Mouse (Mus musculus) erythroid progenitor cell, adult 5-6 weeks (primary cell): Measurements from ENCODE around the gene C130026I21Rik. TPM values are rescaled to one million over a fixed set of nuclear protein-coding genes. Genes with fewer than 3 reads are reported as not detected.

Source experiments
- ATAC-seq: replicated peaks from 2 replicates; pipeline ENCODE4 v1.8.0; 2016; ENCODE audit warnings: moderate number of reproducible peaks, mild to moderate bottlenecking, moderate TSS enrichment, inconsistent platforms; ENCODE audit not compliant: poor library complexity, low FRiP score, severe bottlenecking
- total RNA-seq, 2 experiments: library from RNA; stranded (forward) in 1 of 2; stranded (reverse) in 1 of 2; fragments of 150-400 nt in 1 of 2; fragments of 186-747, 209-891 nt in 1 of 2; gene quantifications; 2 replicates each; pipeline versions ENCODE4 v1.2.3 to v1.2.4; 2015 to 2017; ENCODE audit warnings: low replicate concordance in 2 of 2

The C130026I21Rik gene
- total RNA-seq, 2 experiments from 2014 or later: not detected

DNA sequence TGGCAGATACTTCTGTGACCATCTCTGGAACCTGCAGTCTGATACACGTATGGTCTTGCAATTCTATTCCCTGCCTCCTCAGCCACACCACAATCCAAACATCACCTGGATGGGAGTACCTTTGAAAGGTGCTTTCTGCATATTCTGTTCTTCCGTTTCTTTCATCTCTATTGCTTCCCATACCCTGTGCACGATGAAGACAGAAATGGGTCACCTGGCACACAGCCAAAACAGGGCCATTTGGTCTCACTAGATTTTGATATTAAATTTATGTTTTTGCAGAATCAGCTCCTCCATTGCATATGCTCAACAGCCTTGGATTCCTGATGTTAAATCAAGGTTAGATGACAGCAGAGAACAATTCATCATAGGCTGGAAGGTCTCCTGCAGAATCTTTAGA, 318.8 kb downstream of the C130026I21Rik start:
- no peak for ATAC-seq

DNA sequence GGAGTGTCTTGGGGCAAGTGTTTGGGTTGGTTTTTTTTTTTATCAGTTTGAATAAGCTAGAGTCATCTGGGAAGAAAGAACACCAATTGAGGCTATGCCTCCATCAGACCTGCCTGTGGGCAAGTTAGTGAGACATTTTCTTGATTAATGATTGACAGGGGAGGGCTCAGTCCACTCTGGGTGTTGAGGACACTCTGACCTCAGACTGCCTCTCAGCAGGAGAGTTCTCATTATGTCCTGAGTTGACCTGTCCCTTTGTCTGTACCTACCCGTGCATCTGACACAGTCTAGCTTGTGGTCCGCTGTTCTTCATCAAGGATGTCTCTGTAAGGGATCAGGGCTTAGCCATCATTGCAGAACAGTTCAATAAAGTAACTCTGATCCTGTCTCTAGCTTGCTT, 323.0 kb downstream of the C130026I21Rik start:
- no peak for ATAC-seq

DNA sequence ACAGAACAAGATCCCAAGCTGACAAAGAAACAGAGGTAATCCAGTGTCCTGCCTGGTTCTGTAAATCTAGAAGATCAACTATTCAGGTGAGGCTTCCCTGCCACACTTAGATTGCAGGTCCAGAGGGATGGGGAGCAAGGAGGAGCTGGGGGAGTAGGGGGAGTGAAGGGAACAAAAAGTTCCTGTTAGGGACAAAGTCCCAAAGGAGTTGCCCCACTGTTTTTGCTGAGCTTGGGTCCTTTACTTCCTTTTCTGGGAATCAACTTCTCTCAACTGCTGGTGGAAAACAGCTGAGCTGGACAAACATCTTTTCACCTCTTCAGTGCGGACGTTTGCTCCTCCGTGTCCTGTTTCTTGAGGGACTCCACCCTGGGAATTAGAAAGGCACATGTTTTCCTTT, 324.4 kb downstream of the C130026I21Rik start:
- ATAC-seq: no peak

DNA sequence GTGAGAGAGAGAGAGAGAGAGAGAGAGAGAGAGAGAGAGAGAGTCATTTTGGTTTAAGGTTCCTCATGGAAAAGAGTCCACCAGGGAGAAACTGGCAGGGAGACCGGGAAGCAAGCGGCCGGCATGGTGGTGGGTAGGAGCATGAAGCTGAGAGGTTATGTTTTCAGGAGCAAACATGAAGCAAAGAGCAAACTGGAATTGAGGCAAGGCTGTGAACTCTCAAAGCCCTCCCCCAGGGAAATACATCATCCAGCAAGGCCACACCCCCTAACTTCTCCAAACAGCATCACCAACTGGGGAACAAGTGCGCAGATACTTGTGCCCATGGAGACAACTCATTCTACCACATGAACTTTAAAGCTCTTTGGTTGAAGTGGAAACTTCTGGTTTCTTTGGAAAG, 326.8 kb downstream of the C130026I21Rik start:
- ATAC-seq: no peak

Other genes starting within 250 kb of the C130026I21Rik start
- not detected in 2 replicates for gene Gm10553, start 170.4 kb downstream of the C130026I21Rik start, total RNA-seq (2015; ENCODE audit: low replicate concordance)
- gene Gm10553, start 170.4 kb downstream of the C130026I21Rik start, total RNA-seq (2017; ENCODE audit: low replicate concordance): 1.2 TPM in 1 of 2 replicates, not detected in the other
- gene A530032D15Rik, start 160.7 kb downstream of the C130026I21Rik start, total RNA-seq (2015; ENCODE audit: low replicate concordance): 1.8 TPM in 1 of 2 replicates, not detected in the other
- 4.2 TPM in 1 of 2 replicates, not detected in the other for gene A530032D15Rik, start 160.7 kb downstream of the C130026I21Rik start, total RNA-seq (2017; ENCODE audit: low replicate concordance)